Mouse (Mus musculus) heart, postnatal 4 days (tissue): ENCODE measurements around the gene Pde5a. TPM values are rescaled to one million over a fixed set of nuclear protein-coding genes. Genes with fewer than 3 reads are reported as not detected.
A peak's percentile ranks its signal among the peaks of the same experiment; 100 is the strongest.

Experiments
- DNase-seq: peaks from one replicate; pipeline ENCODE4 v3.0.0; 2021
- total RNA-seq, 2 experiments: library from RNA; stranded (reverse); gene quantifications; 2 replicates each; pipeline ENCODE4 v1.2.3; 2021

The Pde5a gene
- total RNA-seq, 2 experiments from 2014 or later, result 9.7 to 10.1 TPM

DNA sequence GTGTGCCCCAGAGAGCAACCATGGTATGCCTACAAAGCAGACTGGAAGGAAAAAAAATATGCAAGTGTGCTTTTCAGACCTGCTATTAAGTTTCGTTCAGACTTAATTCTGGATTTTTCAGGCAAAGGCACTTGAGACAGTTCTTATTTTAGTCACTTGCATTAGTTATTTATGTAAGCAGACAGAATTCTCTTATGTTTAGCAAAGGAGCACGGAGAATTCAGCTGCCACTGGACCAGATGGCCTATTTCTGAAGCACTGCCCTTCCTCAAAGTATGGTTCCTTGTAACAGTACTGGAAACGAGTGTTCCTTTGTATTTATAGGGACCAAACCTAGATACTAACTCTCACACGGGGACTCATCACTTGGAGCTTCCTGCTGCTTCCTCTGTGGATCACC lies 38.2 kb downstream of the Pde5a start:
- no peak for DNase-seq

DNA sequence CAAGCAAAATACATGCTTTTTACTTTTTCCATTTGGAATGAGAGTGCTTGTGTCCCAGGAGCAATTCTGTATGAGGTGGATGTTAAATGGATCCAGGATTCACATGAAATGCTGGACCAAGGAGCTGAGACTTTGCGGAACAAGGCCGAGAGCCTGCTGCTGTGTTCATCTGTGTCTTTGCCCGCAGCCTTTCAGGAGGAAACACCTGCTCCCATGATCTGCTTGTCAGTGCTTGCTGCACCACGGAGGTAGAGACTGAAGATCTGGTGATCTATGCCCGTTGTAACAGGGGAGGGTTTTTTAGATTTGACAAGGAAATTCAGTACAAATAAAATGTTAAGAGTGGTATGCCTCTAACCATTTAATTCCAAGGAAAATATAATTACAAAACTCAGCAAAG lies 39.1 kb downstream of the Pde5a start:
- no peak for DNase-seq

DNA sequence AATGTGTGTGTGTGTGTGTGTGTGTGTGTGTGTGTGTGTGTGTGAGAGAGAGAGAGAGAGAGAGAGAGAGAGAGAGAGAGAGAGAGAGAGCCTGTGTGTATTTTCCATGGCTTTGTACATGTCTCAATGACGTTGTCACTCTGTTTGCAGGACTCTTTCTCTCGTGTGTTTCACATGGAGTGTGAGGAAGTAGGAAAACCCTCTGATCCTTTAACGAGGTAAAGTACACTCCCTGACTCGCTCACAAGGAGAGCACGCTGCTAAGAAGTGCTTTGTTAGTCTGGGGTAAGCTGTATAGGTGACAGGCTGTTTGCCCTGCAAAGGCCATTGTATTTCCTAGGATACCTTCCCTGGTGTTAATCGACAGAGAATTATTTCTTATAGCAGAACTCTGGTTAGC lies 52.7 kb downstream of the Pde5a start:
- DNase-seq, result no peak

DNA sequence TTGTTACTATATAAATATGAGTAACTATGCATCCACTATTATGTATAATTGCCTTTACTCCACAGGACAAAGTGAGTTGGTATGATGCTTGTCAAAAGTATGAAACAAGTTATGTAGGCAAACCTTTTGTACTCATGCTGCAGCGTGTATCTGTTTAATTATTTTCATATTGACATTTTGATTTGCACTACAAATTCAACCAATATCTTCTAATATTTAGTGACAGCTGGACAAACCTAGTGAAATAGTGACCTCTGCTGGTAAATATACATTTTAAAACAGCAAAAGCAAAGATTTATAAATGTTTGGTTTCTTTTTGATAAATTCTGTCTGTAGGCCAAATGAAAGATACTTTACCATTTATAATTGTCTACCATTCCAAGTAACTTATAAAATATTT lies 55.5 kb downstream of the Pde5a start:
- DNase-seq, result no peak

DNA sequence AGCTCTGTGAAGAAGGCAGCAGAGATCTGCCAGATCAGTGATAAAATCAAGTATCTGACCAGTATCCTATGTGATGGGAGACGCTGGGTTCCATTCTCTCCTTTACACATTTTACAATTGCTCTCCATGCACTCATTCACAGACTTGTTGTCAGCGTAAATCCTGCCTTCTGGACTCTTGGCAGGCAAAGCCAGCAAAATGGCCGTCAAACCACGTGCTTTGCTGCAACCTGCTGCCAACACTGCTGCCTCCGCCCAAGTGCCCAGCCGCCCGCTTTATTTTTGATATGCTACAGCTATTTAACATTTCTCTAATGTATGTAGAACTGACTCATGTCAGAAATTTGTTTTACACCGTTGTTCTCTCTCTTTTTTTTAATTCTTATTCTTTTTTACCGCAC lies 59.6 kb downstream of the Pde5a start:
- peak; percentile 10 for DNase-seq

DNA sequence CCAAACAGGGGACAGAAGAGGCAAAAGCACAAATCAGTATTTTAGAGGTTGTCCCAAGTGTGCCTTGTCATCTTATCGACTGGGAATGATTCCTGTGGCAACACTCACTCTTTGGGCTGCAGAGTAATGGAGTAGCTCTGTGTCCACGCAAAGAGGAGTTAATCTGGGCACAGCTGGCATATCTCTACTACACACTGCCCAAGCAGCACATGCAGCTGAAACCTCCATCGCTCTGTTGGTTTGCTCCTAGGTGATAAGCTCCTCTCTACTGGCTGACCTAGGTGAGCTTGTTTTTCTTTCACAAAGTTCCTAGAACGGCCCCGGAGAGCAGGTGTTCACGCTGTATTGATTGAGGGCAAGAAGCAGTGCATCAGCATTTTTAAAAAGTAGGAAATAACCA lies 60.8 kb downstream of the Pde5a start:
- DNase-seq, result no peak

DNA sequence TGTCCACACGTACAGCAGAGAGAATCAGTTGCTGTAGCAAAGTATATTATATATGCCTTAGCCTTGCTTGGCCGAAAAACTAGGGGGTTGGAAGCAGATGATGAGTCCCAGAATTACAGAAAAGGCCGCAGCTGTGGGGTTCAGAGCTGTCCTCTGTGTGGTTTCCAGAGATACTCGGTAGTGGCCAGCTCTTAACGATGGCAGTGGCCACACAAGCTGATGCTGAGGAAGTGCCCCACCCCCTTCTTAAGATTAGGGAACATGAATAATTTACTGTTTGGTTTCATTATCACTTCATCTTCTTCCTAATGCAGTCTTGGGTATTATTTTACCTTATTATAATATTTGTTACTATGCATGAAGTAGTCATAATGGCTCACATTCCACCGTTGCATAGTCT lies 71.3 kb downstream of the Pde5a start:
- no peak for DNase-seq

- no peak for DNase-seq
These were observed 72.0 kb downstream of the Pde5a start for GRCm38 (mm10) chr3:122800553-122801435.

DNA sequence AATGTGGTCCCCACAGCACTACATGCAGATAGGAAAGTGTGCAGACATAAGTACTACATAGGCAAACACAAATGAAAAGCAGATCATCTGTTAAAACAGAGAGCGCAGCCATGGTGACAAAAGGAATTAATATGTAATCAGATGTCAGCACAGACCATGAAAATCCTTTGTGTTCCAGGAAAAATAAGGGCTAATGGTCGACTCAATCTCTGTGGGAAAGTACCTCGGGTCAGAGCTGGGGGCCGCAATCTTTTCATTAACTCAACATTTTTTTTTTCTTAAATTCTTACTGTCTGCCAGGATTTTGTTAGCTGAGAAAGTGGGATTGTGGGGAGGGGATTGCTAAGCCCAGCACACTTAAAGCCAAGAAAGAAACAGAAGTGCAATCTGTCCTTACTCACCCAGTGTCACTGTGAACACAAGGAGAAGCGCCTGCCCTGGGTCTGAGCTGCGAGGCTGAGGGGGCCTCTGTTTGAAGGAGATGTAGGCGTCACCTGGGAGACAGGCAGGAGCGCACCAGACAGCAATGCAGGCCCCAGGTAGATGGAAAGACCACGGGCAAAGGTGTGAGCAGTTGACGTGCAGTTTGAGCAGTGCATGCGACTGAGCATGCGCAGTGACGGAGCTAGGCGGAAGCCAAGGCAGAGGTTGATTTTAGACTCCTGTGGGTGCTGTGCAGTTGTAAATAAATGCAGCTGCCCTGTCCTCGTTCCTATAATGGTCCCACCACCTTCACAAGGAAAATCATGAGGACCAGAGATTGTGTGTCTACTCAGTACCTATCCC lies 72.9 kb downstream of the Pde5a start:
- no peak for DNase-seq

GRCm38 (mm10) chr3:122807313-122807712 lies 78.6 kb downstream of the Pde5a start:
- DNase-seq, result no peak

- no peak for DNase-seq
These were observed 81.5 kb downstream of the Pde5a start for GRCm38 (mm10) chr3:122810090-122810863.

DNA sequence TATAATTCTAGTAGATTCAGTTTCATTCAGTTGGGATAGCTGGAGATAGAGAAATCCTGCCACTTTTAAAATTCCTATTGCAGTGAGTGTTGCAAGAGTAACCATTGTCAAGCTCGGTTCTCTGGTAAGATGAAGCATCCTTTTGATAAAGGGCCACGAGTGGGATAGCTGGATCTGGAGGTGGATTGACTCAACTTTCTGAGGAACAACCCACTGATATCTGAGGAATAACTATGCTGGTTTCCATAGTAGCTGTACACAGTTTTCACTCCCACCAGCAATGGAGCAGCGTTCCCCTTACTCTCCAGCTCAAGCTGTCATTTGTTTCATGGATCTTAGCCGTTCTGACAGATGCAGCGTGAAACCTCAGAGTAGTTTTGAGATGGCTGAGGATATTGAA lies 82.2 kb downstream of the Pde5a start:
- DNase-seq, result no peak

DNA sequence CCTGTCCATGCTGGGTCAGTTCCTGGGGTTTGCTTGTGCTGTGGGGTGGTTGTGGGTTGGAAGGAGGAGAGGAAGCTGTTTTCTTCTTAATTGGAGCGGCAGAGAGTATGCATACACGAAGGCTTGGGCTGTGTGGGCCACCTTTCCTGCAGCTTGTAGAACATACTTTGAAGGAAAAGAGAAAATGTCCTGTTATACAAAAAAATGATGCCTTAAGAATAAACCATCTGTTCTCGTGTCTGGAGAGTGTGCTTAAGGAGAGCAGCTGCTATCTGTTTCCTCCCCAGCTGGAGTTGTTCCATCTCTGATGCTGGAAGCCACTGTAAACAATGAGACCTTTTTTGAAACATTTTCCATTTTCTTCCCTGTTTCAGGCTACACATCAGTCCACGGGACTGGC lies 85.8 kb downstream of the Pde5a start:
- peak; percentile 44 for DNase-seq

DNA sequence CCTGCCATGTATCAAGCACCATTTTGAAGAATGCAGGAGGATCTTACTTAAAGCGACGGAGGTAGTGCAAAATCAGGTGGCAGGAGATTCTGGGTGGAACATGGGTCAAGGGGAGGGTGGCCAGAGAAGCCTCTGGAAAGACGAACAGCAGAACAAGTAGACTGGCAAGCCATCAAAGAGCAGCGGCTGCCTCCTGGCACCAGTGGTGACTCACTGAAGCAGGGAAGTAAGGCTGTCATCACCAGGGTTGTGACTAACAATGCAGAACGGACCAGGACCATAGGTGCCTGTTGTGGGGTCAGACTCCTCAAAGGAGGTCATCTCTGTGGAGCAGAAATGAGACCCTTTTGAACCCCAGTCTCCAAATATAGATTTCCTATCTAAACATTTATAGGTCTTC lies 89.5 kb downstream of the Pde5a start:
- DNase-seq, result peak; percentile 54

DNA sequence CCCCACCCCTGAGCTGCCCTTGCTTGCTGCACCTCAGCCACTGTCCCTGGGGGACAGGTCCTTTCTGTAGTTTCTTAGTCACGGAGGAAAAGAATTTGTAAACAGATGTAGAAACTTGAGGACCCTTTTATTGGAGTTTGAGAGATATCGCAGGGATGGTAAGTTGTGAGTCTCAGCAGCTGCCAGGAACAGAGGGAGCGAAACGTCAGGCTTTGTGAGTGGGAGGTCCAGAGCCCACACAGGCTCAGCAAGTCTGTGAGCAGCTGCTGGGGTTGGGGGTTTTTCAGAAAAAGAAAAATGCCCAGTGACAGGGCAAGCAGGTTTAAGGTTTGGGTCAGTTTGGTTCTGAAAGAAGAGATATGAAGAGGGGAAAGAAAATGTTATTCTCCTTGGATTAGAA lies 92.0 kb downstream of the Pde5a start:
- DNase-seq, result no peak

GRCm38 (mm10) chr3:122828270-122829058 lies 99.7 kb downstream of the Pde5a start:
- no peak for DNase-seq

GRCm38 (mm10) chr3:122834519-122834918 lies 105.8 kb downstream of the Pde5a start:
- no peak for DNase-seq

- no peak for DNase-seq
These were observed 106.5 kb downstream of the Pde5a start for GRCm38 (mm10) chr3:122835097-122835850.

GRCm38 (mm10) chr3:122837639-122838038 lies 108.9 kb downstream of the Pde5a start:
- DNase-seq, result no peak

DNA sequence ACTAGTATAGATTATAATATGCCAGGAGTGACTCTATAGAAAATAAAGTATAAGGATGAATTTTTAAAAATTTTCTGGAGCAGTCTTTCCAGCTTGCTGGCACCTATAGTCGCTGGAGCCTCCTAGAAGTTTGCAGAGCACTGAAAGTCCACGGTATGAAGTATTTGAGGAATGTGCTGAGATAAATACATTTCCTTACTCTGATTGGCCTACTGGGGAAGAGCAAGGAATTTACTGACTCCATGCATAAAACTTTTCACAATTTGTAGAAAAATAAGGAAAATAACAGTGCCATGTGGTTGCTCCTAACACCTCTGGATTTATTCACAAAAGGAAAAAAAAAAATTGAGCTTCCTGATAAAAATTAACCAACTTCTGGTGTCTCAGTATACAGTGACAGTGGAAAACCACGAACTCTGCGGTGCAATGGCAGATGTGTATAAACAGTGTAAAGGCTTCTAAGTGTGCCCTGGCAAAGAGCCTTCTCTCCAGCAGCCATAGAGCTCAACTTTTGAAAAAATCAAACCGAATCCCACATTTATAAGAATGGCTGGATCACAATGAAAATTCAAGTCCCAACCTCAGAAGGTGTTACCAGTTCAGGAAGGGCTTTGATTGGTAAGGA lies 119.8 kb downstream of the Pde5a start:
- no peak for DNase-seq

- no peak for DNase-seq
These were observed 126.4 kb downstream of the Pde5a start for GRCm38 (mm10) chr3:122855149-122855548.
